ENCODE assay signal across 24 mouse cellular contexts in the genomic region with DNA sequence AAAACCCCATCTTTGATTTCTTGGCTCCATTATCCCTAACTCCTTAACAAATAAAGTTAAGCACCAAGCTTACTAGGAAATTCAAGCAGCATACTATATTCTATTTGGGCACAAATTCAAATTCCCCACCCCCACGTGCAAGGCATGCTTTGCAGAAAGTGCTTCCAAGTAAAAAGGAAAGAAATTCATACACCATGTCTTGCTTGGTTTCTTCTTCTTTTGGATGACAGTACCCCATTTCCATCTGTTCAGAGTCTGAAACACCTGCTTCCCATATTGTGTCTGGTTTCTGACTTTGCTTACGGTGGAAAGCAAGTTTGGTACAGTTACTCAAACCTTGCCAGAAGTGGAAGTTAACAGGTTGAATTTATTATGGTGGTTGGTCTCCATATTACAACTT.
A peak's percentile ranks its signal among the peaks of the same experiment; 100 is the strongest.
DNase-seq lines count a peak whose midpoint lies in the region; ATAC-seq lines count a peak whose summit lies in the region.
"Had no signal": no experiment of that assay in that cellular context is flagged by ENCODE, and none has a peak within 500 bp of the region (broad histone marks: within the 10 kb centered on the region; RNA-seq: fewer than 3 reads in every experiment).

No protein-coding gene starts in this region.

- H3K4me1 ChIP-seq in embryonic facial prominence, embryonic 14.5 days (ENCODE audit: control insufficient read depth, insufficient read depth, low read length), result no peaks in the 10 kb centered on the region
- H3K4me1 ChIP-seq in embryonic facial prominence, embryonic 10.5 days, result no peaks in the 10 kb centered on the region
- H3K4me1 ChIP-seq: heart, embryonic 15.5 days; hindbrain, embryonic 13.5 days; kidney, embryonic 15.5 days; limb, embryonic 15.5 days; midbrain, embryonic 12.5 days had no signal

- no peaks in the 10 kb centered on the region for H3K27me3 ChIP-seq in embryonic facial prominence, embryonic 14.5 days (replicated peaks; ENCODE audit: control insufficient read depth, insufficient read depth, low read length)
- H3K27me3 ChIP-seq in embryonic facial prominence, embryonic 10.5 days (replicated peaks; ENCODE audit: low read depth, poor library complexity, severe bottlenecking), result no peaks in the 10 kb centered on the region
- H3K27me3 ChIP-seq: heart, embryonic 15.5 days; hindbrain, embryonic 13.5 days; kidney, embryonic 15.5 days; limb, embryonic 15.5 days; midbrain, embryonic 12.5 days had no signal

- WGBS in embryonic facial prominence, embryonic 14.5 days, result 53% methylated on average over 2 of the region's 2 CpGs
- 88% methylated on average over 2 of the region's 2 CpGs for WGBS in embryonic facial prominence, embryonic 10.5 days

- peak; percentile 17 for DNase-seq in embryonic facial prominence, embryonic 14.5 days (ENCODE audit: low spot score)
- DNase-seq in embryonic facial prominence, embryonic 10.5 days (ENCODE audit: low spot score), result no peak
- peak; percentile 35 to 61 for DNase-seq in layer of hippocampus, adult 18-20 months (ENCODE audit: low spot score in 2 of 2)
- no peak for DNase-seq in layer of hippocampus, postnatal 10 days (ENCODE audit: low spot score in 2 of 2)
- DNase-seq in brain, embryonic 18.5 days (ENCODE audit: low read depth, low spot score), result peak; percentile 56
- DNase-seq in right cerebral cortex, postnatal 4 days, result peak; percentile 6
- DNase-seq in adrenal gland, adult 8-10 months, result no peak
- DNase-seq: adrenal gland, postnatal 14 days; cerebellum, adult 11 months; cerebellum, adult 9-11 months; gastrocnemius, adult 2 months; heart, postnatal 36 days; kidney, adult 11 months; kidney, postnatal 36 days; left cerebral cortex, postnatal 4 days; lung, embryonic 14.5 days had no signal

- H3K4me2 ChIP-seq in embryonic facial prominence, embryonic 14.5 days (ENCODE audit: low read depth, low read length), result no peak overlapping the region
- H3K4me2 ChIP-seq: heart, embryonic 15.5 days; hindbrain, embryonic 13.5 days; kidney, embryonic 15.5 days; limb, embryonic 15.5 days; lung, embryonic 14.5 days; midbrain, embryonic 12.5 days had no signal

- no peaks in the 10 kb centered on the region for H3K9me3 ChIP-seq in embryonic facial prominence, embryonic 14.5 days (ENCODE audit: control insufficient read depth, low read length)
- no peaks in the 10 kb centered on the region for H3K9me3 ChIP-seq in embryonic facial prominence, embryonic 10.5 days
- H3K9me3 ChIP-seq: heart, embryonic 15.5 days; hindbrain, embryonic 13.5 days; kidney, embryonic 15.5 days; limb, embryonic 15.5 days; midbrain, embryonic 12.5 days had no signal

- no peak overlapping the region for H3K4me3 ChIP-seq in embryonic facial prominence, embryonic 14.5 days (ENCODE audit: low read depth, low read length)
- H3K4me3 ChIP-seq in embryonic facial prominence, embryonic 10.5 days, result no peak overlapping the region
- H3K4me3 ChIP-seq: gastrocnemius, adult 2 months; heart, embryonic 15.5 days; hindbrain, embryonic 13.5 days; kidney, embryonic 15.5 days; limb, embryonic 15.5 days; midbrain, embryonic 12.5 days had no signal

- no peak for ATAC-seq in embryonic facial prominence, embryonic 14.5 days (ENCODE audit: low read depth)
- ATAC-seq: activated CD4-positive, CD25-positive, alpha-beta regulatory T cell, adult 4 months had no signal

- H3K27ac ChIP-seq in embryonic facial prominence, embryonic 14.5 days (replicated peaks; ENCODE audit: low read depth, low read length), result no peak overlapping the region
- H3K27ac ChIP-seq in embryonic facial prominence, embryonic 10.5 days (replicated peaks), result no peak overlapping the region
- H3K27ac ChIP-seq: gastrocnemius, adult 2 months; heart, embryonic 15.5 days; hindbrain, embryonic 13.5 days; kidney, embryonic 15.5 days; limb, embryonic 15.5 days; liver, embryonic 14.5 days; midbrain, embryonic 12.5 days; stomach, postnatal 0 days had no signal

- no peak overlapping the region for H3K9ac ChIP-seq in embryonic facial prominence, embryonic 14.5 days (ENCODE audit: low read depth, low read length)
- H3K9ac ChIP-seq: heart, embryonic 15.5 days; hindbrain, embryonic 13.5 days; kidney, embryonic 15.5 days; limb, embryonic 15.5 days; liver, embryonic 14.5 days; lung, embryonic 14.5 days; midbrain, embryonic 12.5 days had no signal

- H3K36me3 ChIP-seq in embryonic facial prominence, embryonic 14.5 days (ENCODE audit: control insufficient read depth, insufficient read depth, low read length), result no peaks in the 10 kb centered on the region
- H3K36me3 ChIP-seq in embryonic facial prominence, embryonic 10.5 days (replicated peaks), result no peaks in the 10 kb centered on the region
- H3K36me3 ChIP-seq: heart, embryonic 15.5 days; hindbrain, embryonic 13.5 days; kidney, embryonic 15.5 days; limb, embryonic 15.5 days; midbrain, embryonic 12.5 days had no signal

Comparison
In these comparisons a context has a peak if more than half of its experiments do, and no peak if none do; other contexts are left out.
1. DNase-seq: peak in embryonic facial prominence, embryonic 14.5 days (single experiment), layer of hippocampus, adult 18-20 months (2 of 2), brain, embryonic 18.5 days (single experiment) and right cerebral cortex, postnatal 4 days (single experiment); none in embryonic facial prominence, embryonic 10.5 days (single experiment), layer of hippocampus, postnatal 10 days (0 of 2) and adrenal gland, adult 8-10 months (single experiment).